Mouse (Mus musculus) erythroid progenitor cell, adult 5-6 weeks (primary cell): ENCODE results near the gene Zfp131. TPM values are rescaled to one million over a fixed set of nuclear protein-coding genes. Genes with fewer than 3 reads are reported as not detected.

Source experiments
- total RNA-seq, 2 experiments: library from RNA; stranded (forward) in 1 of 2; stranded (reverse) in 1 of 2; fragments of 150-400 nt in 1 of 2; fragments of 186-747, 209-891 nt in 1 of 2; gene quantifications; 2 replicates each; pipeline versions ENCODE4 v1.2.3 to v1.2.4; 2015 to 2017; ENCODE audit warnings: low replicate concordance in 2 of 2

The Zfp131 gene
- total RNA-seq, 2 experiments from 2014 or later = 41.3 to 49.9 TPM

Other genes starting within 250 kb of the Zfp131 start
- gene Ccl28, start 167.1 kb downstream of the Zfp131 start, total RNA-seq (2015; ENCODE audit: low replicate concordance) = not detected in 2 replicates
- gene Ccl28, start 167.1 kb downstream of the Zfp131 start, total RNA-seq (2017; ENCODE audit: low replicate concordance) = 0.26 TPM in 1 of 2 replicates, not detected in the other
- gene Hmgcs1, start 100.5 kb downstream of the Zfp131 start, total RNA-seq (2015; ENCODE audit: low replicate concordance) = 5.9 and 6.1 TPM in 2 replicates
- gene Hmgcs1, start 100.5 kb downstream of the Zfp131 start, total RNA-seq (2017; ENCODE audit: low replicate concordance) = 7.0 and 9.0 TPM in 2 replicates
- 1.4 TPM in 1 of 2 replicates, not detected in the other for gene Nim1k, start 35.0 kb downstream of the Zfp131 start, total RNA-seq (2015; ENCODE audit: low replicate concordance)
- gene Nim1k, start 35.0 kb downstream of the Zfp131 start, total RNA-seq (2017; ENCODE audit: low replicate concordance) = 0.45 TPM in 1 of 2 replicates, not detected in the other
- gene AF067063, start 39.3 kb upstream of the Zfp131 start, total RNA-seq (2015; ENCODE audit: low replicate concordance) = not detected in 2 replicates
- gene AF067063, start 39.3 kb upstream of the Zfp131 start, total RNA-seq (2017; ENCODE audit: low replicate concordance) = not detected in 2 replicates
- gene D13Ertd608e, start 45.1 kb upstream of the Zfp131 start, total RNA-seq (2015; ENCODE audit: low replicate concordance) = not detected in 2 replicates
- gene D13Ertd608e, start 45.1 kb upstream of the Zfp131 start, total RNA-seq (2017; ENCODE audit: low replicate concordance) = not detected in 2 replicates
- not detected in 2 replicates for gene Tcstv1, start 103.9 kb upstream of the Zfp131 start, total RNA-seq (2015; ENCODE audit: low replicate concordance)
- not detected in 2 replicates for gene Tcstv1, start 103.9 kb upstream of the Zfp131 start, total RNA-seq (2017; ENCODE audit: low replicate concordance)
- not detected in 2 replicates for gene Gm21761, start 138.4 kb upstream of the Zfp131 start, total RNA-seq (2015; ENCODE audit: low replicate concordance)
- gene Gm21761, start 138.4 kb upstream of the Zfp131 start, total RNA-seq (2017; ENCODE audit: low replicate concordance) = not detected in 2 replicates
- gene B020031M17Rik, start 159.9 kb upstream of the Zfp131 start, total RNA-seq (2015; ENCODE audit: low replicate concordance) = not detected in 2 replicates
- gene B020031M17Rik, start 159.9 kb upstream of the Zfp131 start, total RNA-seq (2017; ENCODE audit: low replicate concordance) = not detected in 2 replicates
- gene Gm36079, start 236.1 kb upstream of the Zfp131 start, total RNA-seq (2015; ENCODE audit: low replicate concordance) = not detected in 2 replicates
- not detected in 2 replicates for gene Gm36079, start 236.1 kb upstream of the Zfp131 start, total RNA-seq (2017; ENCODE audit: low replicate concordance)